Mouse (Mus musculus) lung, postnatal 0 days (tissue): ENCODE results near the gene Tktl2. TPM values are rescaled to one million over a fixed set of nuclear protein-coding genes. Genes with fewer than 3 reads are reported as not detected.
A peak's percentile ranks its signal among the peaks of the same experiment; 100 is the strongest.

Source experiments
- ATAC-seq: fragments of 200-750 bp; cut with Nextera tagmentation; 2 replicates; pipeline ENCODE4 v1.8.0; 2017; ENCODE audit warnings: moderate library complexity
- DNase-seq: peaks from one replicate; pipeline ENCODE4 v3.0.0-alpha.2; 2016; ENCODE audit warnings: low spot score
- H3K27ac ChIP-seq: fragments of 300-500 bp; sonication (generic); 2 replicates; pipeline ENCODE4 v1.5.1; 2014; ENCODE audit warnings: antibody characterized with exemption, mild to moderate bottlenecking, low read length, mixed read lengths
- H3K27me3 ChIP-seq: fragments of 300-500 bp; sonication (generic); replicated peaks from 2 replicates; pipeline ENCODE4 v1.6.1; 2014; ENCODE audit warnings: low read length, mixed read lengths; ENCODE audit not compliant: insufficient read depth
- H3K36me3 ChIP-seq: fragments of 300-500 bp; sonication (generic); 2 replicates; pipeline ENCODE4 v1.6.1; 2014; ENCODE audit warnings: low read length, mixed read lengths; ENCODE audit not compliant: insufficient read depth
- H3K4me1 ChIP-seq: fragments of 300-500 bp; sonication (generic); 2 replicates; pipeline ENCODE4 v1.6.1; 2014; ENCODE audit warnings: antibody characterized with exemption, low read depth, low read length, mixed read lengths; ENCODE audit not compliant: insufficient read depth
- H3K4me2 ChIP-seq: fragments of 300-500 bp; sonication (generic); replicated peaks from 2 replicates; pipeline ENCODE4 v1.6.1; 2014; ENCODE audit warnings: low read depth, mild to moderate bottlenecking, low read length, moderate library complexity, mixed read lengths
- H3K4me3 ChIP-seq: fragments of 300-500 bp; sonication (generic); 2 replicates; pipeline ENCODE4 v1.5.1; 2014; ENCODE audit warnings: low read depth, low read length
- H3K9ac ChIP-seq: fragments of 300-500 bp; sonication (generic); replicated peaks from 2 replicates; pipeline ENCODE4 v1.6.1; 2014; ENCODE audit warnings: low read depth, mild to moderate bottlenecking
- H3K9me3 ChIP-seq: fragments of 300-500 bp; sonication (generic); 2 replicates; pipeline ENCODE4 v1.6.1; 2016; ENCODE audit warnings: low read length, mixed read lengths
- CTCF ChIP-seq: IDR thresholded peaks from 2 replicates; pipeline ENCODE4 v1.5.1; 2016; ENCODE audit warnings: antibody characterized with exemption, mild to moderate bottlenecking
- EP300 ChIP-seq: IDR thresholded peaks from 2 replicates; pipeline ENCODE4 v1.6.1; 2016; ENCODE audit warnings: antibody characterized with exemption, mild to moderate bottlenecking, control low read depth
- WGBS: fragments of 180-500 bp; shearing (Covaris S2); extraction: QIAGEN DNeasy Blood & Tissue Kit; methylation state at CpG from one replicate; pipeline ENCODE4 v1.1.7; 2014; 5-methylcytosine and 5-hydroxymethylcytosine counted together
- polyA plus RNA-seq: library from polyadenylated mRNA; unstranded; fragments of >200 nt; fragmentation: Nextera tagmentation; extraction: Ambion mirVana; gene quantifications from 2 replicates; pipeline ENCODE4 v1.2.1, GENCODE M21; 2015

Gene Tktl2
- polyA plus RNA-seq, 1 experiment from 2014 or later: not detected

GRCm38 (mm10) chr8:66494496-66494895 lies 17.1 kb upstream of the Tktl2 start:
- peak; percentile 49 for DNase-seq

DNA sequence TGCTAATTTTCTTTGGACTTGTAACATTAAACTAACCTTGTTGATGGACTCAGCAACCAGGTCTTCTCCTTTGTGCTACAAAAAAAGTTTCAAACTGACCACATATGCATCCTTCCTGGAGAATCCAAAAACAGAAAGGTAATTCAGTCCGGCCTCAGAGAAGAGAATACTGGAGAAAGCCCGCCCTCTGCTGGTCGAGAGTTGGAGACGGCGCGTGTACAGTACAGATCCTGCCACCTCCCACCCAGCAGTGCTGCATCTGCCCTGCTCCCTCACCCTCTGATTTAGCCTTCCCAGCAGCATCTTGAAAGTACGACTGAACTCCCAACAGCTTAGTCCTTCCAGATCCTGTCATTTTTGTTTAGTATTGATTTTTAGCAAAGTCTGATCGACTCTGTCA lies 15.8 kb upstream of the Tktl2 start:
- Histone ChIP-seq H3K4me1 (no peaks in the 10 kb centered on the region), H3K27ac (no peak overlapping the region), H3K4me3 (no peak overlapping the region), H3K36me3 (no peaks in the 10 kb centered on the region), H3K4me2 (no peak overlapping the region), H3K9me3 (no peaks in the 10 kb centered on the region), H3K27me3 (no peaks in the 10 kb centered on the region), H3K9ac (no peak overlapping the region)
- DNase-seq (peak; percentile 63), ATAC-seq (peak; percentile 52)
- TF ChIP-seq CTCF (peak; percentile 82), EP300 (no peak)
- 8% methylated on average over 8 of the region's 8 CpGs for WGBS

More at GRCm38 (mm10) chr8:66494496-66494895, 17.1 kb upstream of the Tktl2 start:
- H3K9me3 ChIP-seq: no peaks in the 10 kb centered on the region
- H3K9ac ChIP-seq: no peak overlapping the region
- peak; percentile 28; the same call in 1 of the 2 replicates for ATAC-seq
- no peaks in the 10 kb centered on the region for H3K36me3 ChIP-seq
- no peak overlapping the region for H3K4me3 ChIP-seq
- WGBS: 52% methylated on average over 2 of the region's 2 CpGs
- TF ChIP-seq CTCF: no peak
- no peak for TF ChIP-seq EP300
- H3K27ac ChIP-seq: no peak overlapping the region
- H3K4me1 ChIP-seq: no peaks in the 10 kb centered on the region
- H3K27me3 ChIP-seq: no peaks in the 10 kb centered on the region
- H3K4me2 ChIP-seq: no peak overlapping the region

DNA sequence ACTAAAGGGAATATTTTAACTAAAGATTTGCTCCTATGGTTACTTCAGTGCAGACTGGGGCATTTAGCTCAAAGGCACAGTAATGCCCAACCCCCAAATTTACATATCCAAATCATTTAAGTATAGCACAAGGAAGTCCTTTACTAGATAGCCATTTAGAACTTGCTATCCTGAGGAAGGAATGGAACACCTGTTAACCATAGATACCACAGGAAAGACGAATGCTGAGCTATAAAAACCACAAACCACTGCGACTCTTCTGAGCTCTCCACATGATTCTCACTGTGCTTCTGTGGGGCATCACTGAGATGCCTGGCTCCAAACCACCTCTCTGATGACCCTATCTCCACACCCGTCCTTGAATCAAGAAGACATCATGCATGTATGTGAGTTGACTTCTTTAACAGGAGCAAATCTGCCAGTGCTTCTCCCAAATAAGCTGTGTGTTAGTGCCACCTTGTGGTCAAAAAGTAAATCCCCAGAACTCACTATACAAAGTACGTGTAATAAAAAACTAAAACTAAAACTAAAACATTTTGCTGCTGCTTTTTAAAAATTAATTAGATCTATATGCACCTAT lies 14.5 kb upstream of the Tktl2 start:
- 35% methylated on average over 4 of the region's 4 CpGs for WGBS
- TF ChIP-seq CTCF: peak; percentile 76
- TF ChIP-seq EP300: no peak
- Histone ChIP-seq H3K9ac (no peak overlapping the region), H3K27ac (no peak overlapping the region), H3K4me2 (no peak overlapping the region), H3K36me3 (no peaks in the 10 kb centered on the region), H3K4me1 (no peaks in the 10 kb centered on the region), H3K9me3 (no peaks in the 10 kb centered on the region), H3K27me3 (no peaks in the 10 kb centered on the region), H3K4me3 (no peak overlapping the region)
- ATAC-seq (peak; percentile 38; the same call in 1 of the 2 replicates), DNase-seq (peak; percentile 74)

- H3K4me2 ChIP-seq: no peak overlapping the region
- no peak overlapping the region for H3K27ac ChIP-seq
- ATAC-seq: no peak
- TF ChIP-seq EP300 (no peak), CTCF (no peak)
- 64% methylated on average over 2 of the region's 2 CpGs for WGBS
- no peaks in the 10 kb centered on the region for H3K9me3 ChIP-seq
- H3K36me3 ChIP-seq: no peaks in the 10 kb centered on the region
- no peak overlapping the region for H3K9ac ChIP-seq
- H3K4me1 ChIP-seq: no peaks in the 10 kb centered on the region
- DNase-seq: no peak
- H3K27me3 ChIP-seq: no peaks in the 10 kb centered on the region
- no peak overlapping the region for H3K4me3 ChIP-seq
These were observed 8.2 kb upstream of the Tktl2 start for GRCm38 (mm10) chr8:66503381-66503780.

- H3K9me3 ChIP-seq: no peaks in the 10 kb centered on the region
- ATAC-seq (no peak), DNase-seq (no peak)
- H3K36me3 ChIP-seq: no peaks in the 10 kb centered on the region
- no peak overlapping the region for H3K4me3 ChIP-seq
- H3K4me1 ChIP-seq: no peaks in the 10 kb centered on the region
- H3K27me3 ChIP-seq: no peaks in the 10 kb centered on the region
- no peak overlapping the region for H3K9ac ChIP-seq
- no peak overlapping the region for H3K27ac ChIP-seq
- TF ChIP-seq CTCF (no peak), EP300 (no peak)
- 68% methylated on average over 2 of the region's 2 CpGs for whole genome bisulfite sequencing
- no peak overlapping the region for H3K4me2 ChIP-seq
These were observed 7.6 kb downstream of the Tktl2 start for GRCm38 (mm10) chr8:66519149-66519548.

GRCm38 (mm10) chr8:66520576-66520975 lies 9.0 kb downstream of the Tktl2 start:
- no peaks in the 10 kb centered on the region for H3K4me1 ChIP-seq
- no peak for ATAC-seq

DNA sequence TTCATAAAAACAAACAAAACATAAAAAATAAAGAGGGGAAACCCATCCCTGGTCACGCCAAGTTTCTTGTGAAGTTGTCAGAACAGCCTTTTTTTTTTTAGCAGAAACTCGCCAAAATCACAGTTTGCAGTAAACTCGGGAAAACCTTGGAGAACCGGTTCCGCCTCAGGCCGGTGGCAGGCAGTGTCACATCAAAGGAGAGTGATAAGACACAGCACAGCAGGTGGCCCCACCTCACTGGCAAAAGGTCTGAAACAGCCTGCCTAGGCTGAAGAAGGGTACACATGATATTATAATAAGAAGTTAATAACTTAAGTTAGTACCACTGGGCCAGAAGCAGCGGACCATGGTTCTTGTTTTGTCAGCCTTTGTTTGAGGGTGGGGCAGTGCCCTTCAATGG lies 38.5 kb downstream of the Tktl2 start:
- no peak for ATAC-seq
- TF ChIP-seq CTCF (no peak), EP300 (no peak)

More at GRCm38 (mm10) chr8:66520576-66520975, 9.0 kb downstream of the Tktl2 start:
- DNase-seq: no peak
- TF ChIP-seq EP300 (no peak), CTCF (no peak)
- Histone ChIP-seq H3K27me3 (no peaks in the 10 kb centered on the region), H3K4me2 (no peak overlapping the region), H3K9ac (no peak overlapping the region), H3K27ac (no peak overlapping the region), H3K9me3 (no peaks in the 10 kb centered on the region), H3K36me3 (no peaks in the 10 kb centered on the region), H3K4me3 (no peak overlapping the region)

More for the DNA sequence above, 38.5 kb downstream of the Tktl2 start:
- Histone ChIP-seq H3K27me3 (no peaks in the 10 kb centered on the region), H3K9me3 (no peaks in the 10 kb centered on the region), H3K9ac (no peak overlapping the region), H3K27ac (no peak overlapping the region), H3K4me2 (no peak overlapping the region), H3K4me3 (no peak overlapping the region), H3K4me1 (no peaks in the 10 kb centered on the region), H3K36me3 (no peaks in the 10 kb centered on the region)
- DNase-seq: peak; percentile 7
- WGBS: 9% methylated on average over 7 of the region's 7 CpGs

Other genes starting within 250 kb of the Tktl2 start
- gene Tma16, start 25.2 kb upstream of the Tktl2 start, polyA plus RNA-seq: 4.6 and 5.0 TPM in 2 replicates
- gene Npy5r, start 176.4 kb downstream of the Tktl2 start, polyA plus RNA-seq: not detected in 2 replicates
- 0.20 and 0.30 TPM in 2 replicates for gene Npy1r, start 185.4 kb downstream of the Tktl2 start, polyA plus RNA-seq